Comparison of ENCODE assay signal across 16 mouse cellular contexts in genomic region chr19:8790171-8790570, GRCm38 (mm10).
"Had no signal": no experiment of that assay in that cellular context is flagged by ENCODE, and none has a peak within 500 bp of the region (broad histone marks: within the 10 kb centered on the region; RNA-seq: fewer than 3 reads in every experiment).

No protein-coding gene starts in this region.

- H3K27ac ChIP-seq: kidney, postnatal 0 days; limb, embryonic 15.5 days; liver, embryonic 12.5 days; midbrain, embryonic 10.5 days; neural tube, embryonic 15.5 days had no signal

- H3K9me3 ChIP-seq: limb, embryonic 15.5 days; neural tube, embryonic 15.5 days had no signal

- H3K27me3 ChIP-seq: limb, embryonic 15.5 days; liver, embryonic 12.5 days; neural tube, embryonic 15.5 days had no signal

- DNase-seq: kidney, adult 11 months; kidney, adult 9 months; kidney, postnatal 36 days; lung, embryonic 14.5 days; lung, postnatal 10 days; lung, postnatal 4 days; right cerebral cortex, postnatal 4 days; spleen, adult 18-20 months; thymus, adult 18-20 months; thymus, postnatal 14 days had no signal

- H3K4me2 ChIP-seq: limb, embryonic 15.5 days; liver, embryonic 12.5 days; lung, embryonic 14.5 days; neural tube, embryonic 15.5 days had no signal

- H3K4me3 ChIP-seq: limb, embryonic 15.5 days; liver, embryonic 12.5 days; midbrain, embryonic 10.5 days; myocyte; neural tube, embryonic 15.5 days had no signal

- H3K9ac ChIP-seq: limb, embryonic 15.5 days; liver, embryonic 12.5 days; lung, embryonic 14.5 days; neural tube, embryonic 15.5 days had no signal

- ATAC-seq: liver, embryonic 12.5 days had no signal
